Mouse (Mus musculus): ENCODE measurements around the gene Rtkn.

- TF ChIP-seq GATA1 (IDR thresholded peaks at IDR 0.05; ENCODE audit: borderline replicate concordance, low read length) (no peak), FLI1 (IDR thresholded peaks at IDR 0.05; ENCODE audit: low read length) (no peak)
Observed at GRCm38 (mm10) chr6:83103130-83103650, 32.1 kb upstream of the Rtkn start.

Data from megakaryocyte, embryonic 14.5 days (primary cell).